Mouse (Mus musculus) lung, postnatal 0 days (tissue): ENCODE data around the gene Smtnl2. TPM values are rescaled to one million over a fixed set of nuclear protein-coding genes. Genes with fewer than 3 reads are reported as not detected.
A peak's percentile ranks its signal among the peaks of the same experiment; 100 is the strongest.
"Not testable (repeated sequence)": the region's sequence is repeated elsewhere in the genome, so short reads cannot be mapped to it uniquely, and the experiment has no call there.

Source experiments
- ATAC-seq: fragments of 200-750 bp; cut with Nextera tagmentation; 2 replicates; pipeline ENCODE4 v1.8.0; 2017; ENCODE audit warnings: moderate library complexity
- DNase-seq: peaks from one replicate; pipeline ENCODE4 v3.0.0-alpha.2; 2016; ENCODE audit warnings: low spot score
- H3K27ac ChIP-seq: fragments of 300-500 bp; sonication (generic); 2 replicates; pipeline ENCODE4 v1.5.1; 2014; ENCODE audit warnings: antibody characterized with exemption, mild to moderate bottlenecking, low read length, mixed read lengths
- H3K27me3 ChIP-seq: fragments of 300-500 bp; sonication (generic); replicated peaks from 2 replicates; pipeline ENCODE4 v1.6.1; 2014; ENCODE audit warnings: low read length, mixed read lengths; ENCODE audit not compliant: insufficient read depth
- H3K36me3 ChIP-seq: fragments of 300-500 bp; sonication (generic); 2 replicates; pipeline ENCODE4 v1.6.1; 2014; ENCODE audit warnings: low read length, mixed read lengths; ENCODE audit not compliant: insufficient read depth
- H3K4me1 ChIP-seq: fragments of 300-500 bp; sonication (generic); 2 replicates; pipeline ENCODE4 v1.6.1; 2014; ENCODE audit warnings: antibody characterized with exemption, low read depth, low read length, mixed read lengths; ENCODE audit not compliant: insufficient read depth
- H3K4me2 ChIP-seq: fragments of 300-500 bp; sonication (generic); replicated peaks from 2 replicates; pipeline ENCODE4 v1.6.1; 2014; ENCODE audit warnings: low read depth, mild to moderate bottlenecking, low read length, moderate library complexity, mixed read lengths
- H3K4me3 ChIP-seq: fragments of 300-500 bp; sonication (generic); 2 replicates; pipeline ENCODE4 v1.5.1; 2014; ENCODE audit warnings: low read depth, low read length
- H3K9ac ChIP-seq: fragments of 300-500 bp; sonication (generic); replicated peaks from 2 replicates; pipeline ENCODE4 v1.6.1; 2014; ENCODE audit warnings: low read depth, mild to moderate bottlenecking
- H3K9me3 ChIP-seq: fragments of 300-500 bp; sonication (generic); 2 replicates; pipeline ENCODE4 v1.6.1; 2016; ENCODE audit warnings: low read length, mixed read lengths
- CTCF ChIP-seq: IDR thresholded peaks from 2 replicates; pipeline ENCODE4 v1.5.1; 2016; ENCODE audit warnings: antibody characterized with exemption, mild to moderate bottlenecking
- EP300 ChIP-seq: IDR thresholded peaks from 2 replicates; pipeline ENCODE4 v1.6.1; 2016; ENCODE audit warnings: antibody characterized with exemption, mild to moderate bottlenecking, control low read depth
- WGBS: fragments of 180-500 bp; shearing (Covaris S2); extraction: QIAGEN DNeasy Blood & Tissue Kit; methylation state at CpG from one replicate; pipeline ENCODE4 v1.1.7; 2014; 5-methylcytosine and 5-hydroxymethylcytosine counted together
- polyA plus RNA-seq: library from polyadenylated mRNA; unstranded; fragments of >200 nt; fragmentation: Nextera tagmentation; extraction: Ambion mirVana; gene quantifications from 2 replicates; pipeline ENCODE4 v1.2.1, GENCODE M21; 2015

Smtnl2 gene
- polyA plus RNA-seq, 1 experiment from 2014 or later, result 108 TPM

- Histone ChIP-seq H3K9me3 (no peaks in the 10 kb centered on the region), H3K27me3 (no peaks in the 10 kb centered on the region), H3K27ac (no peak overlapping the region), H3K4me2 (no peak overlapping the region), H3K4me3 (no peak overlapping the region), H3K36me3 (no peaks in the 10 kb centered on the region), H3K9ac (no peak overlapping the region), H3K4me1 (peaks cover 3% of the 10 kb centered on the region; the same call in 1 of the 2 replicates)
- no peak for TF ChIP-seq CTCF
- no peak for TF ChIP-seq EP300
- DNase-seq (no peak), ATAC-seq (no peak)
- WGBS, result 74% methylated on average over 3 of the region's 3 CpGs
These were observed 58.3 kb downstream of the Smtnl2 start for GRCm38 (mm10) chr11:72353186-72353585.

- H3K4me1 ChIP-seq, result peaks cover 3% of the 10 kb centered on the region; the same call in 1 of the 2 replicates
- H3K27me3 ChIP-seq, result no peaks in the 10 kb centered on the region
- no peaks in the 10 kb centered on the region for H3K36me3 ChIP-seq
- H3K4me2 ChIP-seq, result no peak overlapping the region
- ATAC-seq (no peak), DNase-seq (no peak)
- TF ChIP-seq CTCF (no peak), EP300 (no peak)
- no peak overlapping the region for H3K9ac ChIP-seq
- H3K4me3 ChIP-seq, result no peak overlapping the region
- no peak overlapping the region for H3K27ac ChIP-seq
- WGBS, result 72% methylated on average over 1 of the region's 1 CpGs
- no peaks in the 10 kb centered on the region for H3K9me3 ChIP-seq
These were observed 59.2 kb downstream of the Smtnl2 start for GRCm38 (mm10) chr11:72352272-72352671.

GRCm38 (mm10) chr11:72349652-72350051, 61.9 kb downstream of the Smtnl2 start:
- H3K27ac ChIP-seq, result no peak overlapping the region
- WGBS, result 25% methylated on average over 4 of the region's 4 CpGs
- H3K27me3 ChIP-seq, result no peaks in the 10 kb centered on the region
- no peak overlapping the region for H3K9ac ChIP-seq
- TF ChIP-seq CTCF, result no peak
- no peak for TF ChIP-seq EP300
- peaks cover 3% of the 10 kb centered on the region; the same call in 1 of the 2 replicates for H3K4me1 ChIP-seq
- ATAC-seq (no peak), DNase-seq (no peak)
- no peaks in the 10 kb centered on the region for H3K36me3 ChIP-seq
- no peak overlapping the region for H3K4me3 ChIP-seq
- no peaks in the 10 kb centered on the region for H3K9me3 ChIP-seq
- no peak overlapping the region for H3K4me2 ChIP-seq

GRCm38 (mm10) chr11:72349016-72349415, 62.5 kb downstream of the Smtnl2 start:
- DNase-seq, result peak; percentile 46

GRCm38 (mm10) chr11:72348563-72348962, 63.0 kb downstream of the Smtnl2 start:
- H3K9me3 ChIP-seq, result no peaks in the 10 kb centered on the region
- DNase-seq (no peak), ATAC-seq (no peak)
- no peaks in the 10 kb centered on the region for H3K36me3 ChIP-seq
- no peak overlapping the region for H3K4me3 ChIP-seq
- peaks cover 3% of the 10 kb centered on the region; the same call in 1 of the 2 replicates for H3K4me1 ChIP-seq
- no peak overlapping the region for H3K9ac ChIP-seq
- H3K27me3 ChIP-seq, result no peaks in the 10 kb centered on the region
- H3K4me2 ChIP-seq, result no peak overlapping the region
- H3K27ac ChIP-seq, result no peak overlapping the region
- TF ChIP-seq CTCF, result no peak
- TF ChIP-seq EP300, result no peak
- 32% methylated on average over 10 of the region's 10 CpGs for WGBS

More at GRCm38 (mm10) chr11:72349016-72349415, 62.5 kb downstream of the Smtnl2 start:
- no peaks in the 10 kb centered on the region for H3K36me3 ChIP-seq
- H3K4me3 ChIP-seq, result no peak overlapping the region
- TF ChIP-seq CTCF (no peak), EP300 (no peak)
- 29% methylated on average over 8 of the region's 8 CpGs for WGBS
- no peaks in the 10 kb centered on the region for H3K9me3 ChIP-seq
- no peak overlapping the region for H3K9ac ChIP-seq
- H3K4me1 ChIP-seq, result peaks cover 3% of the 10 kb centered on the region; the same call in 1 of the 2 replicates
- H3K27ac ChIP-seq, result no peak overlapping the region
- H3K27me3 ChIP-seq, result no peaks in the 10 kb centered on the region
- ATAC-seq, result no peak
- H3K4me2 ChIP-seq, result no peak overlapping the region

GRCm38 (mm10) chr11:72344486-72344885, 67.0 kb downstream of the Smtnl2 start:
- Histone ChIP-seq H3K4me2 (no peak overlapping the region), H3K27me3 (no peaks in the 10 kb centered on the region), H3K9me3 (no peaks in the 10 kb centered on the region), H3K27ac (no peak overlapping the region), H3K4me3 (no peak overlapping the region), H3K9ac (no peak overlapping the region), H3K4me1 (peaks cover 3% of the 10 kb centered on the region; the same call in 1 of the 2 replicates), H3K36me3 (no peaks in the 10 kb centered on the region)
- ATAC-seq (no peak), DNase-seq (no peak)
- TF ChIP-seq EP300 (no peak), CTCF (no peak)
- 88% methylated on average over 11 of the region's 11 CpGs for WGBS

- Histone ChIP-seq H3K9ac (no peak overlapping the region), H3K4me2 (no peak overlapping the region), H3K4me3 (no peak overlapping the region), H3K9me3 (no peaks in the 10 kb centered on the region), H3K27ac (no peak overlapping the region), H3K4me1 (peaks cover 2% of the 10 kb centered on the region; the same call in 1 of the 2 replicates), H3K36me3 (no peaks in the 10 kb centered on the region), H3K27me3 (no peaks in the 10 kb centered on the region)
- WGBS, result 21% methylated on average over 8 of the region's 8 CpGs
- DNase-seq (peak; percentile 80), ATAC-seq (peak; percentile 41; the same call in 1 of the 2 replicates)
- peak; percentile 77 for TF ChIP-seq CTCF
- TF ChIP-seq EP300, result no peak
These were observed 67.6 kb downstream of the Smtnl2 start for GRCm38 (mm10) chr11:72343904-72344303.

GRCm38 (mm10) chr11:72343238-72343625, 68.3 kb downstream of the Smtnl2 start:
- not testable (repeated sequence) for H3K36me3 ChIP-seq, H3K4me1 ChIP-seq, H3K4me2 ChIP-seq, H3K9ac ChIP-seq, H3K27ac ChIP-seq, H3K27me3 ChIP-seq, H3K4me3 ChIP-seq, DNase-seq, ATAC-seq, H3K9me3 ChIP-seq
- WGBS, result 89% methylated on average over 5 of the region's 5 CpGs
